Mouse (Mus musculus): Measurements from ENCODE around the gene Sept3.
"Not testable (repeated sequence)": the region's sequence is repeated elsewhere in the genome, so short reads cannot be mapped to it uniquely, and the experiment has no call there.

Gene Sept3

DNA sequence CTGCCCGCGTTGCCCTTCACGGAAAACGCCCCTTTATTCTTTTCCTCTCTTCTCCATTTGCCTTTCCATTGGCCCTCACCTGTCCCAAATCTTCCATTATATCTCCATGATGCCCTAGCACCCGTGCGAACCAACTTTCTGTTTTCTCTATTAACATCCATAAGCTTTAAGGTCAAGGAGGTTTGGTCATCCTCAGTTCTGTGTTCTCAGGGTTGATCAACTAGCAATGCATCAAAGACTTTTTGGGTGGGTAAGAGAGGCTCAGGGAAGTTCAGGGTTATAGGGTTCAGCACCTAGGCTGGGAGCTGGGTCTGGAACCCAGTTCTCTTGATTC is at the start of gene Sept3:
Gene Sept3 (plus strand): TSS at position 301 of the 334 bp plus-strand sequence.
- DNase-seq = no peak

DNA sequence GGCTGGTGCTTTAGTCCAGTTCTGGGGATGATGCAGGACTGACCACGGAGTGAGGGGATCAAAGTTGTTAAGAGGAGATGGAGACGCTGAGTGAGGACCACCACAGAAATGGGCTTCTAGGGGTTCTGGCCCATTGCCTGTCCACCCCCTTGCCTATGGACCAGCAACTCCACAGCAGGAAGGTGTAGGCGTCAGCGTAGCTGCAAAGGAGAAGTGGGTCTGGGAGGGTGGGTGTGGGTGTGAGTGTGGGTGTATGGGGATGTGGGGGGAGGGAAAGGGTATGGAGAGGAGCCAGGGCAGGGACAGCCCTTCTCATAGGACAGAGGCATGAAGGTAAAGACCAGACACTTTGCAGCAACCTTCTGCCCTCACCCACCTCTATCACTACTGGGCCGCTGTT is 48.9 kb upstream of the Sept3 start:
- no peak for DNase-seq

DNA sequence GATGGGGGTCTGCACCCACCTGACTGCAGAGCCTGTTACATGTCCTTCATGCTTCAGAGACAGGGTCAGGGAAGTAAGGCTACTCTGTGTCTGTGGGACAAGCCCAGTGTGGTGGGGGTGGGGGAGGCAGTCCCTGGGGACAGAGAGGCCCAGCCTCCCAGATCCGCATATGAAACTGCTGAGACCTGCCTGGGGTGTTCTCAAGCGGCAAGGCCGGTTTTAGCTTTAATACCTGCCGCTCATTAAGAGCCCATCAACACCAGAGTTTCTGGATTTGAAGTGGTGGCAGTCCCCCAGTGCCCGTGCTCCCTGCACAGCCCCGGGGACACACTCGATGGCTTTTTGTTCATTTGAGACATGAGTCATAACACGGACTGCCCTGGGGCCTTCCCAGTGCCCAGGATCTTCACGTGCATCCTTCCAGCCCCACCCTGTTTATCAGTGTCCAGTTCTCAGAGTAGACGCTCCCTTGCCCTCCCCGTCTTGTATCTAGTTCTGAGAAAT is 45.1 kb upstream of the Sept3 start:
- peak; percentile 66 to 79 for DNase-seq

DNA sequence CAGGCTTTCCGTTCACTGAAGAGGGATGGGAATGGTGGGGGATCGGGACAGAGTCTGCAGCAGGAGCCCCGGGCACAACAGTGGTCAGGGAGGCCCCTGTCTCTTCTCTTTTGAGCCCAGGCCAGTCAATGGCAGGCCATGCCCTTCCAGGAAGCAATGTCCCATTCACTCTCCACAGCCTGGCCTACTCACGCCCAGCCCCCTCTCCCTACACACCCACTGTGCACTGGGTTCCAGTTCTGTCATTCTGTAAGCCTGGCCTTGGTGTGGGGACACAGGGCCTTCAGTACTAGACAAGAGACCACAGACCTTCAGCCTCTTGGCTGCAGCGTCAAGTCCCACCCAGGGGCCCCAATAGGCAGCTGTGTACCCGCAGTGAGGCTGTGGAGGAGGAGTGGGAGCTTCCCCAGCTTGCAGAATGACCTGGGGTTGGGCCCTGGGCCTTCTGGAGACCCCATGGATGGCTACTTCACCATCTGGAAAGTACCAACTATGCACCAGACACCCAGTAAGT is 44.5 kb upstream of the Sept3 start:
- DNase-seq = no peak

DNA sequence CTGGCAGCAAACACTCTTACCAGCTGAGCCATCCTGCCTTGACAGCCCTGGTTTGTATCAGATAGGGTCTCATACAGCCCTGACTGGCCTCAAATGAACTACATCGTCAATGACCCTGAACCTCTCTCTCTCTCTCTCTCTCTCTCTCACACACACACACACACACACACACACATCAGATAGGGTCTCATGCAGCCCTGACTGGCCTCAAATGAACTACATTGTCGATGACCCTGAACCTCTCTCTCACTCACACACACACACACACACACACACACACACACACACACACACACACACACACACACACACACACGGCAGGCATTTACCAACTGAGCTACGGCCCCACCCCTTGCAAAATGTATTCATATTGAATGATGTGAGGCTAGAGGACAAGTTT is 43.6 kb upstream of the Sept3 start:
- DNase-seq = no peak

GRCm38 (mm10) chr15:82231591-82232378 is 42.9 kb upstream of the Sept3 start:
- peak in 1 of 2 experiments; percentile 32 for DNase-seq

DNA sequence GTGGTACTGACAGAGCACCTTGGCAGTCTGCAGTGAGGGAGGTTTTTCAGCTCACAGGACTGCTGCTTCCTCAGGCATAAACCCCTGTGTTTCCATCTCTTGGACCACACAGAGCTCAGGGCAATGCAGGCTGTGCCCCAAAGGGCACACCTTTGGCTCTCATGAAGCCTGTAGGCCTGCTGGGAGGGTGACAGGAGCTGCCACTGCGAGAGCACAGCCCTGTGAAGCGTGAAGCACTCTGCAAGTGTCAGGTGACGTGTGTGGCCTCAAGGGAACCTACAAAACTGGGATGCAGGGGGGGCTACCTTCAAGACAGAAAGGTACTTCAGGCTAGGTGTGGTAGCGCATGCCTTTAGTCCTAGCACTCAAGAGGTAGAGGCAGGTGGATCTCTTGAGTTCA is 42.0 kb upstream of the Sept3 start:
- DNase-seq = peak; percentile 56 to 65

DNA sequence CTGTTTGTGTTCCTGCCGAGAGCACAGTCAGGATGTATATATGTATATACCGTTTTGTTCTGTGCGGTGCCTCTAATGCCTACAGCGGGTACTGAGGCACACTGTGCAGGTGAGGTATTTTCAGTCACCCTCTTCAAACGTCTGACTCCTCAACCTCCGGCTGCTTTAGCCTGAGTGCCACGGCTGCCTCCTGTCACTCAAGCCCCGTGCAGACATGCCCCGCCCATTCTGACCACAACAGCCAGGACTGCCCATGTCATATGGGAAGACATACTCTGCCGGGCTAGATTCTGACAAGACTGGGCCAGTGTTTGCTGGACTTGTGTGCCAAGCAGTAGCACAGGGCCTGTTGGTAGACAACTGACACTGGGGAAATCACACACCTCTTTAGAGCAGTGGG is 39.0 kb upstream of the Sept3 start:
- peak in 1 of 2 experiments; percentile 30 for DNase-seq

DNA sequence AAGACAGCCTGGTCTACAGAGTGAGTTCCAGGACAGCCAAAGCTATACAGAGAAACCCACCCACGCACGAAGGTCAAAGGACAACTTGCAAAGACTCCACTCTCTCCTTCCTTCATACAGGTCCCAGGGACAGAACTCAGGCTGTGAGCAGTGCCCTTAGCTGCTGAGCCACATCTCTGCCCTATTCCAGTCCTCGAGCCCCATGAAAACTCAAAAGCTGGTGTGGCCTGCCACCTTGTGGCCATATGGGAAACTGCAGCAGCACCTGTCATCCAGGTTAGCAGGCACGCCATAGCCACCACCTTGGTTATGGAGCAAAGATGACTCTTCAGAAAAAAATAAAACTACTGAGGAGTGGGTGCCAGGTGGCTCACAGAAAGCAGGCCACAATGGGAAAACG is 38.1 kb upstream of the Sept3 start:
- DNase-seq = peak; percentile 79 to 90

GRCm38 (mm10) chr15:82243311-82243710 is 31.4 kb upstream of the Sept3 start:
- DNase-seq = no peak

- DNase-seq = no peak
These were observed 31.0 kb upstream of the Sept3 start for GRCm38 (mm10) chr15:82243742-82244114.

DNA sequence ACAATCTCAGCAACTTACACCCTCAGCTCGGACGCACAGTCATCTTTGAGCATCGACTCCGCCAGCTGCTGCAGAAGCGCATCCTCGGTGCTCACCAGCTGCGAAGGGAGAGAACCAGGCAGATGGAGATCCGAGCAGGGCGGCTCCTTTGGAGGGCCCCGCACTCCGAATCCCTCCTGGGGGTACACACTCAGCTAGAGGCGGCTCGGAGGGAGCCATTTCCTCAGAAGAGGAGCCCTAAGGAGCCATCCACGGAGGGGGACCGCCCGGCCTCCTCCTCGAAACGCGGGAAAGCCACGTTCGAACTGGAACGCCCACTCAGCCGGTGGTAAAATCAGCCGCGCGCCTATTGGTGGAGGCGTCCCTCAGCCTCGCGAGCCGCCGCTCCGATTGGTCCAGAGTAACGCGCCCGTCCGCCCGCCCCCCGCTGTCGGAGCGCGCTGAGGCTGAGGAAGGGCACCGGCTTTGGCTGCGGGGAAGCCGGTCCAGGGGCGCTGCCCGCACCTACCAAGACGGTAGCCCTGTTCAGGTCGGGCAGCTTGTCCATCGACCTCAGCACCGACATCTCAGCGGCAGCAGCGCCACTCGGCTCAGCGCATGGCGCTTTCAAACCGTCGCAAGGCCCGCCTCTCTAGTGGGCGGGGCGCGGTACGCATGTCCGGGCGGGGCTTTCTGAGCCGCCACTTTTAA is 30.4 kb upstream of the Sept3 start, which contains the start of gene Cenpm:
Gene Cenpm (minus strand): TSS at position 634 of the 690 bp plus-strand sequence.
- DNase-seq = peak; percentile 78 to 92

DNA sequence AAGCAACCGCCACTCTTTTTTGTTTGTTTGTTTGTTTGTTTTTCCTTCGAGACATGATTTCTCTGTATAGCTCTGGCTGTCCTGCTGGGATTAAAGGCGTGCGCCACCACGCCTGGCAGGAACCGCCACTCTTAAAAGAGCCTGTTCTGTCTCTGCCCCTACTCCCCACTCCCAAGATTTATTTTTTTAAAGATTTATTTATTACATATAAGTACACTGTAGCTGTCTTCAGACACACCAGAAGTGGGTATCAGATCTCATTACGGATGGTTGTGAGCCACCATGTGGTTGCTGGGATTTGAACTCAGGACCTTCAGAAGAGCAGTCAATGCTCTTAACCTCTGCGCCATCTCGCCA is 29.9 kb upstream of the Sept3 start:
- not testable (repeated sequence) for DNase-seq

- DNase-seq = no peak
These were observed 27.4 kb upstream of the Sept3 start for GRCm38 (mm10) chr15:82247131-82247776.

- DNase-seq = no peak
These were observed 23.1 kb upstream of the Sept3 start for GRCm38 (mm10) chr15:82251579-82251978.

- no peak for DNase-seq
These were observed 22.6 kb upstream of the Sept3 start, which contains the start of gene 1500009C09Rik for GRCm38 (mm10) chr15:82252097-82252496. Gene 1500009C09Rik (plus strand): TSS chr15:82252397.

DNA sequence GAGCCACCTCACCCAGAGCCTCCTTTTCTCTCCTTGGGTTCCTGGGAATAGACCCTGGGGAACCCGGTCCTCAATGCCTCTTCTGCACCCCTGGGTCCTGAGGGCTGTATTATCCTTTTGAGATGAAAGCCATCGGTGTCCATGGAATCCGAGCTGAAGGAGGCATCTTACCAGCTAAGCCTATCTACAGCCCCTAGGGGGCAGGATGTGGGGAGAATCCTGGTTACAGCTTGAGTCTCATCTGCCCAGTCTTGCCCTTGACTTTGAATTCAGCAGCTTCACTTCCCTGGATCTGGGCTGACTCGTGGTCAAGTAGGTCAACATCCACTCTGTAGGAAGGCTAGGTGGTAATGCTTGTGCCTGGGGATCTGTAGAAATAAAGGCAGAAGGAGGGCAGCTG is 19.4 kb upstream of the Sept3 start:
- DNase-seq = no peak

GRCm38 (mm10) chr15:82255944-82256383 is 18.7 kb upstream of the Sept3 start:
- DNase-seq = no peak

DNA sequence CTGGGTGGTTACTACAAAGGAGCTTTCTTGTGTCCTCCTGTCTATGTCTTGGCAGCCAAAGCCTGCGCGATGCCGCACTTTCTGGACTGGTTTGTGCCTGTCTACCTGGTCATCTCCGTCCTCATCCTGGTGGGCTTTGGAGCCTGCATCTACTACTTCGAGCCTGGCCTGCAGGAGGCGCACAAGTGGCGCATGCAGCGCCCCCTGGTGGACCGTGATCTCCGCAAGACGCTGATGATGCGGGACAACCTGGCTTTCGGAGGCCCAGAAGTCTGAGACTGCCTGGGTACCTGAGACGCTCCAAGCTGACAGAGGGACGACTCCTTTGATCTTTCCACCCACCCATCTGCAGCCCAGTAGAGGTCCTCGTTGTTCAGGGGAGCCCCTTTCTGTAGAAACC is 15.2 kb upstream of the Sept3 start:
- peak; percentile 39 to 80 for DNase-seq

DNA sequence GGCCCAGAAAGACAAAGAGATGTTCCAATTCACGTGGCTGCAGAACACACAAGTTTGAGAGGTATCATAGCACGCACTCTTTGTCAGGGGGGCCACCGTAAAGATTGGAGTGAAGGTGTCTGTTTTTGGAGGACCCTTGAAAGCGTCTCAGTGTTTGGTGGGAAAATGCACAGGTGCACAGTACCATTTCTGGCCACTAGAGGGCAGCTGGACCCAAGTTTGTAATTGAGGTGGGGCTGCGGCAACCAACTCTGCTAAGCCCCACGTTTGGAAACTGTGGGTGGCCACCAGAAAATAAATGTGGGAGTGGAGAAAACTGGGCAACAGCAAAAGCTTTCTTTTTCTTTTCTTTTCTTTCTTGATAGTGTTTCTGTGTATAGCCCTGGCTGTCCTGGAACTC is 8.3 kb upstream of the Sept3 start:
- DNase-seq = peak in 1 of 2 experiments; percentile 69

- no peak for DNase-seq
These were observed 6.5 kb upstream of the Sept3 start for GRCm38 (mm10) chr15:82268185-82268584.

DNA sequence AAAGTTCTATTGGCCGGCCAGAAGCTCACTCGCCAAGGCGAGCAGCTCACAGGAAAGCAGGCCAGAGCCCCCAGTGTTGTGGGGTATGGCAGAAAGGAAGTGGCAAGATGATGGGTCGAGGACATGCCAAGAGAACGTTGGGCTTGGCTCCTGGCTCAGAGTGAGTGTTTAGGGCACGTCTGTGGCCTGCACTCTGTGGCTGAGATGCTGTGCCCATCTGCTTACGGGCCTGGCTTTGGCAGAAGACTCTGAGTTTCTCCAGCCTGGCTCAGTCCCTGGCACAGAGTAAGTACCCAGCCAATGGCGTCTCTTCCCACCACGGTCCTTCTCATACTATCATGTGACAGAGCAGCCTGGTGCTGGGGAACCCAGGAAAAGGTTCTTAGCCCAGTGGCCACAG is 5.9 kb upstream of the Sept3 start:
- DNase-seq = no peak

GRCm38 (mm10) chr15:82271201-82271600 is 3.5 kb upstream of the Sept3 start:
- peak; percentile 23 to 61 for DNase-seq
